Mouse (Mus musculus): ENCODE data around the gene Krtdap.

The Krtdap gene

GRCm38 (mm10) chr7:30840306-30840705, 52.6 kb downstream of the Krtdap start:
- DNase-seq (ENCODE audit: low spot score): no peak
